Mouse (Mus musculus) hindbrain, embryonic 15.5 days (tissue): ENCODE data around the gene Prr3. TPM values are rescaled to one million over a fixed set of nuclear protein-coding genes. Genes with fewer than 3 reads are reported as not detected.
A peak's percentile ranks its signal among the peaks of the same experiment; 100 is the strongest.

ENCODE experiments used
- ATAC-seq: fragments of 200-750 bp; cut with Nextera tagmentation; 2 replicates; pipeline ENCODE4 v1.8.0; 2017; ENCODE audit warnings: low read depth, moderate number of reproducible peaks, moderate TSS enrichment; ENCODE audit not compliant: low FRiP score
- H3K27ac ChIP-seq: fragments of 300-500 bp; sonication (generic); replicated peaks from 2 replicates; pipeline ENCODE4 v1.5.1; 2015; ENCODE audit warnings: mild to moderate bottlenecking, inconsistent platforms
- H3K27me3 ChIP-seq: fragments of 300-500 bp; sonication (generic); 2 replicates; pipeline ENCODE4 v1.6.1; 2015; ENCODE audit warnings: control low read depth, inconsistent platforms
- H3K36me3 ChIP-seq: fragments of 300-500 bp; sonication (generic); 2 replicates; pipeline ENCODE4 v1.6.1; 2015; ENCODE audit warnings: control low read depth, inconsistent platforms
- H3K4me1 ChIP-seq: fragments of 300-500 bp; sonication (generic); replicated peaks from 2 replicates; pipeline ENCODE4 v1.6.1; 2015; ENCODE audit warnings: control low read depth, inconsistent platforms
- H3K4me2 ChIP-seq: fragments of 300-500 bp; sonication (generic); 2 replicates; pipeline ENCODE4 v1.6.1; 2015; ENCODE audit warnings: moderate library complexity, mild to moderate bottlenecking, inconsistent platforms
- H3K4me3 ChIP-seq: fragments of 300-500 bp; sonication (generic); 2 replicates; pipeline ENCODE4 v1.5.1; 2015; ENCODE audit warnings: mild to moderate bottlenecking, inconsistent platforms
- H3K9ac ChIP-seq: fragments of 300-500 bp; sonication (generic); 2 replicates; pipeline ENCODE4 v1.6.1; 2015; ENCODE audit warnings: inconsistent platforms
- H3K9me3 ChIP-seq: fragments of 300-500 bp; sonication (generic); 2 replicates; pipeline ENCODE4 v1.6.1; 2016; ENCODE audit warnings: control low read depth, inconsistent platforms
- WGBS: fragments of 180-500 bp; shearing (Covaris S2); methylation state at CpG from one replicate; pipeline ENCODE4 v1.1.7; 2015; 5-methylcytosine and 5-hydroxymethylcytosine counted together
- polyA plus RNA-seq: library from polyadenylated mRNA; unstranded; fragments of >200 nt; fragmentation: Nextera tagmentation; extraction: Ambion mirVana; gene quantifications from 2 replicates; pipeline ENCODE4 v1.2.1, GENCODE M21; 2015

Prr3 gene
- polyA plus RNA-seq, result 89.0 and 92.9 TPM in 2 replicates

DNA sequence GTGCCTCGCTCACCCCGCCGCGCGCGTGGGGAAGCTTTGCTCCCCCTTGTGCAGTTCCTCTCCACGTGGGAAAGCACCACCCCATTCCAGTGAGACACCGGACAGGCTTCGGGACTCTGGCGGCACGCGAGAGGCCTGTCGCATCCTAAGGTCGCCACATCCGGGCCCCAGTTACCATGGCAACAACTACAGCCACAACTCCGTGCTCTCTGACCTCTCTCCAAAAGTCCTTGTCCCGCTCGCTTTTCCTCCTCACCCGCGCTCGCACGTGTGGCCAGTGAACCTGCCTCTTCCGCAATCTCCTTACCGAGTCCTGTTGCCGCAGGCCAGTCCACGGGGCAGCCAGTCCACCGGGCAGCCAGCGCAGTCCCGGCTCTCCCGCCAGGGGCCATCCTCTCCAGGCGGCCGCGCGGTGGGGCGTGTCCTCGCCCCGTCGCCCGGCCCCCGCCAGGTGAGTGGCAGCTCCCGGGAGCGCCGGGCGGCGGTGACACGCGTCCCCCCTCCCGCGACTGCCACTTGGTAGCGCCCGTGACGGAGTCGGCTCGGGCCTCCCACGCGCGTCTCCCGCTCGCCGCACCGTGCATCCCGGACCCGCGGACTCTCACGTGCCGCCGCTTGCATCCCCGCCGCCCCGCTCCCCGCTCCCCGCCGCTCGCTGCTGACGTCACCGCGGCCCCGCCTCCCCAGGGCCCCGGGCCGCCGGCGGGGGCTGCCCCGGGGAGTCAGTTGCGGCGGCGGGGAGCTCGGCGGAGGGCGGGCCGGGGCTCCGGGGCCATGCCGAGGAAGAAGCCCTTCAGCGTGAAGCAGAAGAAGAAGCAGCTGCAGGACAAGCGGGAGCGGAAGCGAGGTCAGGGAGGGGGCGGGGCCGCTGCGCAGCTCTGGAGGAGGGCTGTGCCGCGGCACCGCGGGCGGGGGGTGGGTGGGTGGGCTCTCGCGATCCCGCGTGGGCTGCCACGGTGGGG, at the start of gene Prr3, which contains the start of gene Gnl1:
Gene Prr3 (minus strand): TSS at position 836 of the 962 bp plus-strand sequence.
Gene Gnl1 (plus strand): TSS at position 451 of the 962 bp plus-strand sequence.
- ATAC-seq, result peak; percentile 84

DNA sequence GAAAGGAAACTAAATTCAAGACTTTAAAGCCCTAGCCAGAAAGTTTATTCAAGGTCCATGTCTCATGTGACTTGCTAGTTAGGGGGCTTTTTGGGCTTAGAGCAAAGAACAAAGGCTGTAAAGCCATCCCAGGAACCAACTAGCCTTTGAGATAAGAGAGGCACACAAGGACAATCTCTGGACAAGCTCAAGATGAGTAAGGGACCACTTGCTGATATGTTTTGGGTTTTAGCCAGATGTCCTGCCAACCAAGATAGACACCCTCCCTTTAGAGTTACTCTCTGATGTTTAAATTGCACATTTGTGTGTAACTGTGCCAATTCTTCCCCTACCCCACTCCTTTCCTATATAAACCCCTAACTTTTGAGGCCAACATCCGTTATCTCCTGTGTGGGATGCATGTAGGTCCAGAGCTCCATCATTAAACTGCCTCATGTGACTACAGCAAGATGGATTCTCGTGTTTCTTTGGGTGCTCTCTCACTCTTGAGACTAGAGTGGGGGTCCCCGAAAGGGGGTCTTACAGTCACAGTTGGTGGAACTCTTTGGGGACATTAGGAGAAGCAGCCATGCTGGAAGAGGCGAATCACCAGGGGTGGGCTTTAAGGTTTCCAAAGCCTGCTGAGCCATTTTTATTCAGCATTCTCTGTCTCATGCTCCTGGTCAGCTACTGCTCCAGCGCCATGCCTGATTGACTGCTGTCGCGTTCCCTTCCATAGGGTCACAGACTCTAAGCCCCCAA, 49.0 kb upstream of the Prr3 start:
- no peak overlapping the region for H3K9ac ChIP-seq
- H3K27ac ChIP-seq, result no peak overlapping the region
- no peaks in the 10 kb centered on the region for H3K36me3 ChIP-seq
- H3K27me3 ChIP-seq, result no peaks in the 10 kb centered on the region
- no peak for ATAC-seq
- H3K4me3 ChIP-seq, result no peak overlapping the region
- no peak overlapping the region for H3K4me2 ChIP-seq
- H3K4me1 ChIP-seq, result peaks cover 13% of the 10 kb centered on the region
- 86% methylated on average over 7 of the region's 7 CpGs for WGBS
- H3K9me3 ChIP-seq, result no peaks in the 10 kb centered on the region

More for the DNA sequence above, at the start of gene Prr3, which contains the start of gene Gnl1:
- Histone ChIP-seq H3K9ac (peak within 1 kb of the TSS; percentile 90), H3K9me3 (no peaks in the 10 kb centered on the region), H3K4me3 (peak within 1 kb of the TSS; percentile 99), H3K27me3 (no peaks in the 10 kb centered on the region), H3K4me2 (peak within 1 kb of the TSS; percentile 94), H3K27ac (peak within 1 kb of the TSS; percentile 98), H3K36me3 (peaks cover 31% of the 10 kb centered on the region), H3K4me1 (peaks cover 29% of the 10 kb centered on the region)
- under 1% methylated on average over 99 of the region's 109 CpGs for WGBS

DNA sequence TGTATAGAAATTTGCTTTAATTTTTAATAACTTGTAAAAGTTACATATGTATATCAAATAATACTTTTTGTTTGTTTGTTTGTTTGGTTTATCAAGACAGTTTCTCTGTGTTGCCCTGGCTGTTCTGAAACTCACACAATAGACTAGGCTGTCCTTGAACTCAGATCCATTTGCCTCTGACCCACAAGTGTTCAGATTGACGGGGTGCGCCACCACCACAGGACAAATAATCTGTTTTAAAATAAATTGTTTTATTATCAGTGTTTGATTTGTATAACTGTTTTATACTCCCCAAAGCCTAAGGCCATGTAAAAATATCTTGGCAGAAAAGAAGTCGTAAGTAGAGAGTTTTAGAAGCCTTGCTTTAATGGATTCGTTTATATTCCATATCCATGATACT, 47.6 kb upstream of the Prr3 start:
- Histone ChIP-seq H3K4me1 (peaks cover 12% of the 10 kb centered on the region), H3K27ac (no peak overlapping the region), H3K9me3 (no peaks in the 10 kb centered on the region), H3K4me2 (no peak overlapping the region), H3K4me3 (no peak overlapping the region), H3K36me3 (no peaks in the 10 kb centered on the region), H3K9ac (no peak overlapping the region), H3K27me3 (no peaks in the 10 kb centered on the region)
- no peak for ATAC-seq
- 96% methylated on average over 4 of the region's 4 CpGs for WGBS

DNA sequence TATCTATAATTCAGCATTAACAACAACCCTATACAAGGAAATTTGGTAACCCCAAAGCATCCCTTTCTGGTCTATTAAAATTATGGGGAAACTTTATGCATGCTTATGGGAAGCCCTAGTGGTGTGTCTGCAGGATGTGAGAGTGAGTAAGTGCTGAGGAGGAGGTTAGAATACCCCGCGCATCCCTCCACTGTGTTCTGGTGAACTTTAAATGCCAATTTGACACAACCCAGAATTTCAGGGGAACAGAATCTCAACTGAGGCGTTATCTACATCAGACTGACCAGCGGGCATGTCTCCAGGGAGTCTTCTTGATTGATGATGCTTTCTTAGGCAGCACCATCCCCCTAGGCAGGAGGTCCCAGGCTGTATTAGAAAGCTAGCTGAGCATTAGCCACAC, 45.9 kb upstream of the Prr3 start:
- H3K4me3 ChIP-seq, result no peak overlapping the region
- no peak for ATAC-seq
- no peak overlapping the region for H3K9ac ChIP-seq
- H3K27me3 ChIP-seq, result no peaks in the 10 kb centered on the region
- no peaks in the 10 kb centered on the region for H3K9me3 ChIP-seq
- no peak overlapping the region for H3K27ac ChIP-seq
- no peak overlapping the region for H3K4me2 ChIP-seq
- no peaks in the 10 kb centered on the region for H3K36me3 ChIP-seq
- H3K4me1 ChIP-seq, result no peaks in the 10 kb centered on the region
- 46% methylated on average over 4 of the region's 4 CpGs for WGBS

DNA sequence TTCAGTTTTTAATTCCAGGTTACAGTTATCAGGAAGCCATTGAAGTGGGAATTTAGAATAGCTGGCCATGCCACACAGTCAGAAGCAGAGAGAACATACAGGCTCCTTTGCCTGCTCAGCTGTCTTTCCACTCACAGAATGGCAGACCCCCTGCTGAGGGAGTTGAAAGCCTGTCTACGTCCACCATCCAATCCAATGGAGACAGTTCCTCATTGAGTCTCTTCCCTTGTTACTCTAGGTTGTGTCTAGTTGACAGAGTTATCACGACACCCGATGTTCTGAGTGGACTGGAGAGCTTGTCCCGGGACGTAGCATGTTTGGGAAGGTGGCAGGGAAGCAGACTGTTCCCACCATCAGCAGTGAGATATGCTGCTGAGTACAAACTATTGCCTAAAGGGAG, 45.2 kb upstream of the Prr3 start:
- no peaks in the 10 kb centered on the region for H3K27me3 ChIP-seq
- H3K9me3 ChIP-seq, result no peaks in the 10 kb centered on the region
- no peak overlapping the region for H3K9ac ChIP-seq
- 52% methylated on average over 5 of the region's 5 CpGs for WGBS
- no peaks in the 10 kb centered on the region for H3K36me3 ChIP-seq
- ATAC-seq, result no peak
- H3K4me1 ChIP-seq, result no peaks in the 10 kb centered on the region
- H3K4me3 ChIP-seq, result no peak overlapping the region
- no peak overlapping the region for H3K27ac ChIP-seq
- no peak overlapping the region for H3K4me2 ChIP-seq

DNA sequence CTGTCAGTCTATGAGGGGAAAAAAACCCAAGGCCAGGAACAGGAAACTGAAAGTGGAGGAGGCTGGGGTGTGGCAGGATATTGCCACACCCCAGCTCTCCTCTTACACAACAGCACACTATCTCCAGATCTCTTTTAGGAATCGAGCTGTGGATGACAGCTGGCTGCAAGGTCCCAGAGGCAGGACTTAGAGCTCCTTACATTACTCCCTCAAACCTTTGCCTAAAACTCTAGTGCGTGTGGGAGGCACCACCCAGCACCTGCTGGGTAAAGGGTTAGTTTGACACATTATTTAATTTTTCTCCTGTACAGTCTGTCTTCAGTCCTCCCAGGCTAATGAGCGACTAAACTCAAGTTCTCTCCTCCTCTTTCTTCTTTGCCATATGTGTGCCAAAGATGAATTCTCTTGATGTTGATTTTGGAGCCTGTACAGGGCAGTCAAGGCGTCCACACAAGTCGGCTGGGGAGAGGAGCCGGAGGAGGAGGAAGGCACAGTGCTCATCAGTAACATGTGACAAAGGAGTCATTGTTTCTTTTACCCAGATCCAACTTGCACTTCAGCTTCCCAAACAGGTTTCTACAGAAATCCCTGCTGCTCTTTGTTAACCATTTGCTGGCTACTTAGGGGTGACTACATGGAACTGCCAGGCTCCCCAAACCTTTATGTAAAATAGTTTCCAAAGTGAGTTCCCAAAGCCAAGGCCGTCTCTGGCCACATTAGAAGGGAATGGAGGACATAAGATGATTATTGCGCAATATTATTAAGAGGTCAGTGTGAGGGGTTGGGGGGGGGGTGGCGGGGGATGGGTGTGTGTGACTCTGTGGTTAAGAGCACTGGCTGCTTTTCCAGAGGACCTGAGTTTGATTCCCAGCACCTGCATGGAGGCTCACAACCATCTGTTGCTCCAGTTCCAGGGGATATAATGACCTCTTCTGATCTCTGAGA, 43.9 kb upstream of the Prr3 start:
- 68% methylated on average over 9 of the region's 9 CpGs for WGBS

DNA sequence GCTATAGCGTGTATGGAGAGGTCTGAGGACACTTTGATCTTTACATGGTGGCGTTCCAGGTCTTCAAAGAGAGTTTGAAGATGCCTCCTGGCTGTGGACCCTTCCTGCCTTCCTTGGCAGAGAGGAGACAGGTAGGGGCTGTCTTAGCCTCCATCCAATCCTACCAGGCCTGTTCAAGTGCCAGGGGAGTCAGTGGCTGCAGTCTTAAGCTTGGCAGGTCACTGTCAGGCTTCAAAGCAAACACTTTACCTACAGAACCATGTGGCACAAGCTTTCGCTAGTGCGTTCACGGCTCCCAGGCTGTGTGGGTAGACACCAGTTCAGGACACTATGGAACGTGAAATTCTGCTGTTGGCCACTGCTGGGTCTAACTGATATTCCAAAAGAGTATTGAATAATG, 42.9 kb upstream of the Prr3 start:
- WGBS, result 94% methylated on average over 6 of the region's 6 CpGs
- no peak for ATAC-seq
- Histone ChIP-seq H3K27ac (no peak overlapping the region), H3K4me1 (no peaks in the 10 kb centered on the region), H3K4me3 (no peak overlapping the region), H3K4me2 (no peak overlapping the region), H3K36me3 (no peaks in the 10 kb centered on the region), H3K9ac (no peak overlapping the region), H3K27me3 (no peaks in the 10 kb centered on the region), H3K9me3 (no peaks in the 10 kb centered on the region)

More for the DNA sequence above, 43.9 kb upstream of the Prr3 start:
- no peak overlapping the region for H3K9ac ChIP-seq
- no peaks in the 10 kb centered on the region for H3K36me3 ChIP-seq
- H3K4me2 ChIP-seq, result no peak overlapping the region
- no peak overlapping the region for H3K4me3 ChIP-seq
- no peaks in the 10 kb centered on the region for H3K27me3 ChIP-seq
- ATAC-seq, result no peak
- H3K9me3 ChIP-seq, result no peaks in the 10 kb centered on the region
- H3K27ac ChIP-seq, result no peak overlapping the region
- H3K4me1 ChIP-seq, result no peaks in the 10 kb centered on the region

DNA sequence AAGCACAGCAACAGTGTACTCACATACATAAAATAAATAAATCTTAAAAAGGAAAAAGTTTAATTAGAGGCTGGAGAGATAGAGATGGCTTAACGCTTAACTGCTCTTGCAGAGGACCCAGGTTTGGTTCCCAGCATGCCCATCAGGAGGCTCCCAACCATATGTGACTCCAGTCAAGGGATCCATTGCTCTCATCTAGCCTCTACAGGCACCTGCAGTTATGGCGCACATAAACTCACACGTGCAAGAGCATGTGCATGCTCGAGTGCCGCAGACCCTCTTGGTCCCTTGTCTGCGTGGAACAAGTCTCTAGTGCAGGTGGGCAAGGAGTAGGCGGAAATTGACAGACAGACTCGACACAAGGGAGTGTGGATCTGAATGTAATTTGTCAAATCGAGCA, 42.1 kb upstream of the Prr3 start:
- Histone ChIP-seq H3K4me1 (no peaks in the 10 kb centered on the region), H3K27ac (no peak overlapping the region), H3K27me3 (no peaks in the 10 kb centered on the region), H3K4me3 (no peak overlapping the region), H3K9me3 (no peaks in the 10 kb centered on the region), H3K4me2 (no peak overlapping the region), H3K36me3 (no peaks in the 10 kb centered on the region), H3K9ac (no peak overlapping the region)
- 93% methylated on average over 9 of the region's 9 CpGs for WGBS
- no peak for ATAC-seq

DNA sequence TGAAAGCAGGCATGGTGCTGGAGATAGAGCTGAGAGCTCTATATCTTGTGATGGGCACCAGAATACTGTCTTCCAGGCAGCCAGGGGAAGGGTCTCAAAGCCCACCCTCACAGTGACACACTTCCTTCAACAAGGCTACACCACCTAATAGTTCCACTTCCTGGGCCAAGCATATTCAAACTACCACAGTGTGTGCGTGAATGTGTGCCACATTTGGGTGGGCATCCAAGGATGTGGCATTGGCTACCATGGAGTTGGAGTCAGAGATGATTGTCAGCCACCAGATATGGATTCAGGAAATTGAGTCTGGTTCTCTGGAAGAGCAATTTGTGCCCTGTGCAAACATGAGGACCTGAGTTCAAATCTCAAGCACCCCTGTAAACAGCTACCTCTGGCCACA, 41.3 kb upstream of the Prr3 start:
- no peak overlapping the region for H3K27ac ChIP-seq
- H3K36me3 ChIP-seq, result no peaks in the 10 kb centered on the region
- H3K4me1 ChIP-seq, result no peaks in the 10 kb centered on the region
- ATAC-seq, result no peak
- H3K9me3 ChIP-seq, result no peaks in the 10 kb centered on the region
- 0 out of 2 replicates have a peak overlapping the region, but pooled peaks have one; percentile 11 for H3K4me2 ChIP-seq
- no peak overlapping the region for H3K9ac ChIP-seq
- WGBS, result 95% methylated on average over 1 of the region's 1 CpGs
- H3K4me3 ChIP-seq, result no peak overlapping the region
- H3K27me3 ChIP-seq, result no peaks in the 10 kb centered on the region

DNA sequence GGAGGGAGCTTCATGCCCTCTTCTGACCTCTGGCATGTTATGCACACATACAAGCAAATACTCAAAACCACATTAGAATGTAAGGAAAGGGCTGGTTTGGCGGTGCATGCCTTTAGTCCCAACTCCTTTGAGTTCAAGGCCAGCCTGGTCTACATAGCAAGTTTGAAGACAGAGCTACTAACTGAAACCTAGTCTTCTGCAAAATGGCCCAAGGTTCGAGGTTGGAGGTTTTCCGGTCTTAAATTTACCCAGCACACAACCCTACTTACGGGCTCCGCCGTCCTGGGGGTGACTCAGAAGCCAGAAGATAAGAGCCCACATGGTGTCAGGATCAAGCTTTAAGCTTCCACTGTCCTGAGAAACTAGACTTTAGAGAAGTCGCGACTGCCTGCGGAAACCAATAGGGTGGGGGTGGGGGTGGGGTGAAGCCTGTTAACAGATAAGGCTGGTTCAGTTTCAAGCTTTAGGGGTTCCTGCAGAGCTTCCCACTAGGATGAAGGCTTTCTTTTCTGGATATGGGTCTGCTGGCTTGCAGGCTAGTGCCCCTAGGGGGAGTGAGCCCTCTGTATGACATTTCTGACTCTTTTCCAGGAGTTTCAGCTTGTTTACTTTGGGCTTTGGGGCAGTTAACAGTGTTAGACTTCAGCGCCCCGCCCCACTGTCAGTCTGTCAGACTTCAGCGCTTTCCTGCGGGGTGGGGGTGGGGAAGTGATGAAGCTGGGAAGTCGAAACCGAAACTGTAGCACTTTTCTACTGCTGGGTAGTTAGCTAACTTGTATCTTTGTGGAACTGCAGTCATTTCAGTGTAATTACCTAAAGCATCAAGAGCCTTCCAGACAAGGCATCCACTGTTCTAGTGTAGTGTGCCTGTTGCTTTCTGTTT, 40.4 kb upstream of the Prr3 start, which contains the start of gene H2-T24:
Gene H2-T24 (minus strand): TSS at position 370 of the 883 bp plus-strand sequence.
- Histone ChIP-seq H3K27ac (no peak within 1 kb of the TSS), H3K9ac (no peak within 1 kb of the TSS), H3K4me1 (no peaks in the 10 kb centered on the region), H3K4me3 (no peak within 1 kb of the TSS), H3K27me3 (no peaks in the 10 kb centered on the region), H3K4me2 (peak within 1 kb of the TSS; percentile 11; the same call in 1 of the 2 replicates), H3K9me3 (no peaks in the 10 kb centered on the region), H3K36me3 (no peaks in the 10 kb centered on the region)
- 53% methylated on average over 15 of the region's 15 CpGs for WGBS
- ATAC-seq, result no peak
